Mouse (Mus musculus) subcutaneous adipose tissue, adult 2 months (tissue): ENCODE results near the gene Dusp27. TPM values are rescaled to one million over a fixed set of nuclear protein-coding genes. Genes with fewer than 3 reads are reported as not detected.

Experiments
- polyA plus RNA-seq: library from polyadenylated mRNA; depleted of rRNA; stranded (reverse); fragments of >200 nt; gene quantifications from 2 replicates; pipeline ENCODE4 v1.2.3, GENCODE M21; 2012; ENCODE audit warnings: low replicate concordance; rRNA removed

Gene Dusp27
- 0.05 TPM in 1 of 2 replicates, not detected in the other for polyA plus RNA-seq

GRCm38 (mm10) chr1:166127719-166128118, at the start of gene Dusp27:
Gene Dusp27 (minus strand): TSS chr1:166127922.

GRCm38 (mm10) chr1:166130224-166130860, 2.6 kb upstream of the Dusp27 start, which contains the start of gene Gpa33:
Gene Gpa33 (plus strand): TSS chr1:166130238.

Other genes starting within 250 kb of the Dusp27 start
- gene Pou2f1, start 125.2 kb downstream of the Dusp27 start, polyA plus RNA-seq = 5.9 and 13.2 TPM in 2 replicates
- 0.10 and 1.3 TPM in 2 replicates for gene Gpa33, start 2.3 kb upstream of the Dusp27 start, polyA plus RNA-seq
- not detected in 2 replicates for gene Mael, start 110.8 kb upstream of the Dusp27 start, polyA plus RNA-seq
- gene Ildr2, start 126.2 kb upstream of the Dusp27 start, polyA plus RNA-seq = 1.4 and 2.6 TPM in 2 replicates